Mouse (Mus musculus): ENCODE measurements around the gene Tnk2. TPM values are rescaled to one million over a fixed set of nuclear protein-coding genes. Genes with fewer than 3 reads are reported as not detected.
"Not testable (repeated sequence)": the region's sequence is repeated elsewhere in the genome, so short reads cannot be mapped to it uniquely, and the experiment has no call there.

Gene Tnk2
- polyA plus RNA-seq, 1 experiment from 2014 or later, result 19.1 TPM

GRCm38 (mm10) chr16:32638476-32638875, 5.2 kb upstream of the Tnk2 start:
- Histone ChIP-seq H3K4me1 (replicated peaks) (peaks cover 13% of the 10 kb centered on the region), H3K36me3 (no peaks in the 10 kb centered on the region), H3K27ac (no peak overlapping the region), H3K27me3 (no peaks in the 10 kb centered on the region), H3K4me2 (no peak overlapping the region), H3K9ac (no peak overlapping the region), H3K4me3 (no peak overlapping the region), H3K9me3 (no peaks in the 10 kb centered on the region)
- peak; percentile 61 for ATAC-seq (ENCODE audit: low FRiP score)
- 14% methylated on average over 8 of the region's 8 CpGs for WGBS

DNA sequence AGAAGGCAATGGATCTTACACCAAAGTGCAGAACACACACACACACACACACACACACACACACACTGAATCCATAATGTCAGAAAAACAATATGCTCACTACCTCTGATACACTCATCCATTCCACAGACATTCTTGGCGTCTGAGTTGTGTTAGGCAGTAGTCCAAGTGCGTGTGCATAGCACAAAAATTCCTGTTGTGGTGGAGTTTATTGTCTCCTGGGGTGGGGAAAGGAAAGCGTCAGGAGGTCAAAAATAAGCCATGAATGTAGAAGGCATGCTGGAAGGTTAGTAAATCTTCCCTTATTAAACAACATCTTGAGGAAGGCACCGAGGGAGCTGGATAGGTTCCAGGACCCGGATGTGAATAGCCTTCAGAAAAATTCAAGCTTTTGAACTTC, 3.6 kb upstream of the Tnk2 start:
- H3K27me3 ChIP-seq, result no peaks in the 10 kb centered on the region
- H3K9me3 ChIP-seq, result no peaks in the 10 kb centered on the region
- WGBS, result 81% methylated on average over 5 of the region's 5 CpGs
- H3K9ac ChIP-seq, result no peak overlapping the region
- H3K4me3 ChIP-seq, result no peak overlapping the region
- no peaks in the 10 kb centered on the region for H3K36me3 ChIP-seq
- peaks cover 20% of the 10 kb centered on the region for H3K4me1 ChIP-seq (replicated peaks)
- H3K4me2 ChIP-seq, result no peak overlapping the region
- no peak for ATAC-seq (ENCODE audit: low FRiP score)
- H3K27ac ChIP-seq, result no peak overlapping the region

DNA sequence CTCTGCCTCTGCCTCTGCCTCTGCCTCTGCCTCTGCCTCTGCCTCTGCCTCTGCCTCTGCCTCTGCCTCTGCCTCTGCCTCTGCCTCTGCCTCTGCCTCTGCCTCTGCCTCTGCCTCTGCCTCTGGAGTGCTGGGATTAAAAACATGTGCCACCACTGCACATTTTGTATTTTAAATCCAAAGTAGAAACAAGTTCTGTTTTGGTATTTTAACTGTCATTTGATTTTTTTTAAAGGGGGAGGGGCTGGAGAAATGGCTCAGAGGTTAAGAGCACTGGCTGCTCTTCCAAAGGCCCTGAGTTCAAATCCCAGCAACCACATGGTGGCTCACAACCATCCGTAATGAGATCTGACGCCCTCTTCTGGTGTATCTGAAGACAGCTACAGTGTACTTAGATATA, 3.0 kb upstream of the Tnk2 start:
- peaks cover 25% of the 10 kb centered on the region for H3K4me1 ChIP-seq (replicated peaks)
- H3K9me3 ChIP-seq; H3K4me2 ChIP-seq; H3K27ac ChIP-seq; ATAC-seq (ENCODE audit: low FRiP score); H3K9ac ChIP-seq; H3K4me3 ChIP-seq; H3K27me3 ChIP-seq; H3K36me3 ChIP-seq: not testable (repeated sequence)
- WGBS, result 75% methylated on average over 2 of the region's 2 CpGs

DNA sequence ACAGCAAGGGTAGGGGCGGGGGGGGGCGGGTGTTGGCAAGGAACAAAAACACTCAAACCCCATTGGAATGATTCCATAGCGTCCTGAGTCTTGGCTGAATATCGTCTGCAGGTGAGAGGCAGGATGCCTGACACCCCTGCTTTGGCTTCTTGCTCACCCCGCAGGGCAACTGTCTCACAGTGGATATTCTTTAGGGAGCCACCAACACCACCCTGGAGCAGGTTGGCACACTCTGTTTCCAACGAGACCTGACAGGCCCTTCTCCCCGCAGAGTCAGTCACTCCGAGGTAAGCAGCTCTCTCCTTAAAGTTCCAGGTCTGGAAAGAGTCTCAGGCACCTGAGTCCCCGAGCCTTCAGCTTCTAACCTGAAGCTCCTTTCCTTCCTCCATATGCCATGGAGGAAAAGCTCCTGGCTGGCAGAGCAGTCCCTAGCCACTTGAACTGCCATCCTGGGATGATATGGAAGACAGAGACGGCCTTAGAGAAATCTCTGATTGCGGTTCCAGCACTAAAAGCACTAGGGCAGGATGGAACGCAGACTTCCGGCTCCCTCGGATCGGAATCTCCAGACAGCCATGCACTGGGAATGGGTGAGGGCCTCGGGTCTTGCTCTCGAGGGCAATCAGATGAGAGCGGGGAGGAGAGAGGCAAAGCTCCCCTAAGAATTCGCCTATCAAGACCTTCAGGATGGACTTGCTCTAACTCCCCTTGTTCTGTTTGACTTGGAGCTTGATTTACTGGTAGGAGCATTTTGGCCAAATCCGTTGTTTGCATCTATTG, 2.0 kb upstream of the Tnk2 start:
- Histone ChIP-seq H3K27me3 (no peaks in the 10 kb centered on the region), H3K4me3 (no peak overlapping the region), H3K4me2 (no peak overlapping the region), H3K27ac (peak overlapping the region; percentile 52; the same call in 1 of the 2 replicates), H3K36me3 (no peaks in the 10 kb centered on the region), H3K9me3 (no peaks in the 10 kb centered on the region), H3K4me1 (replicated peaks) (peaks cover 34% of the 10 kb centered on the region), H3K9ac (peak overlapping the region; percentile 19; the same call in 1 of the 2 replicates)
- WGBS, result 73% methylated on average over 18 of the region's 20 CpGs
- ATAC-seq (ENCODE audit: low FRiP score), result no peak

DNA sequence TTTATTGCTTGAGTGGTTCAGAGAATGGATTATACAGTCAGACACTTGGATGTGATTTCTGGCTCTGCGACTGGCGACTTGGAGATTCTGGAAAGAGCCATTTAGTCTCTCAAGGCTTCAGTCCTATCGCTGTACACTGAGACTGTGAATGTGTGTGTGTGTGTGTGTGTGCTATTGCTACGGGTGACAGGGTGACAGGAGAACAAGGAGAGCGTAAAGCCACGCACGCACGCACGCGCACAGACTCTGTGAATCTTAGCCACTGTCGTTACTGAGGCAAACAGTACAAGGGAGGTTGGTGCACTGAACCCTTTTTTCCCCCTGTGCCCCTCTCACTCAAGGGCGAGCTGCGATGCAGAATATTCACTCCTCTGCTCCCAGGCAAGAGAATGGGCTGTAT, 1.4 kb upstream of the Tnk2 start:
- no peak for ATAC-seq (ENCODE audit: low FRiP score)
- no peaks in the 10 kb centered on the region for H3K36me3 ChIP-seq
- 48% methylated on average over 13 of the region's 13 CpGs for WGBS
- H3K27me3 ChIP-seq, result no peaks in the 10 kb centered on the region
- H3K9me3 ChIP-seq, result no peaks in the 10 kb centered on the region
- 0 out of 2 replicates have a peak overlapping the region, but pooled peaks have one; percentile 13 for H3K4me2 ChIP-seq
- no peak overlapping the region for H3K4me3 ChIP-seq
- H3K4me1 ChIP-seq (replicated peaks), result peaks cover 34% of the 10 kb centered on the region
- peak overlapping the region; percentile 52; the same call in 1 of the 2 replicates for H3K27ac ChIP-seq
- H3K9ac ChIP-seq, result peak overlapping the region; percentile 19; the same call in 1 of the 2 replicates

GRCm38 (mm10) chr16:32644069-32644800, 561 bp downstream of the Tnk2 start:
- WGBS, result 0% methylated on average over 30 of the region's 82 CpGs
- Histone ChIP-seq H3K36me3 (no peaks in the 10 kb centered on the region), H3K4me2 (peak overlapping the region; percentile 89), H3K9ac (peak overlapping the region; percentile 96), H3K9me3 (no peaks in the 10 kb centered on the region), H3K27me3 (no peaks in the 10 kb centered on the region), H3K4me1 (replicated peaks) (peaks cover 31% of the 10 kb centered on the region), H3K4me3 (peak overlapping the region; percentile 92), H3K27ac (peak overlapping the region; percentile 91)
- peak; percentile 79 for ATAC-seq (ENCODE audit: low FRiP score)

DNA sequence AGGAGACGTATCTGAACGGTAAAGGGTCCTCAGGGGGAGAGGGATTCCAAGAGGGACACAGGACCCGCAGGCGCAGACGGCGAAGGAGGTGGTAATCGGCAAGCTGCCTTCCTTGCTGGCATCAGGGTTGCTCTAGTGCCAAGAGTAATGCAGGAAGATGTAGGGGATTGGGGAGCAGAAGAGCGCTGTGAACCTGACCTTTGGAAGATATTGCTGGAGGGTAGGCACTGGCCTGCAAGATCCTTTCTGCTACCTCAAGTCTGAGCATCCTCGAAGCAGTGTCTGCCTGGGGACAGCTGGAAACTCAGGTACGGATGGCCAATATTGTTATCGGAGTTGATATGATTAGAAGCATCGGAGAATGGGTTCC, 1.1 kb downstream of the Tnk2 start:
- Histone ChIP-seq H3K4me3 (peak overlapping the region; percentile 92), H3K4me2 (peak overlapping the region; percentile 89), H3K27me3 (no peaks in the 10 kb centered on the region), H3K27ac (peak overlapping the region; percentile 91), H3K9me3 (no peaks in the 10 kb centered on the region), H3K9ac (peak overlapping the region; percentile 96), H3K36me3 (no peaks in the 10 kb centered on the region), H3K4me1 (replicated peaks) (peaks cover 31% of the 10 kb centered on the region)
- 17% methylated on average over 12 of the region's 12 CpGs for WGBS
- ATAC-seq (ENCODE audit: low FRiP score), result peak; percentile 3; the same call in 1 of the 2 replicates

- peaks cover 31% of the 10 kb centered on the region for H3K4me1 ChIP-seq (replicated peaks)
- H3K9me3 ChIP-seq, result no peaks in the 10 kb centered on the region
- peak; percentile 60 for ATAC-seq (ENCODE audit: low FRiP score)
- no peaks in the 10 kb centered on the region for H3K27me3 ChIP-seq
- H3K36me3 ChIP-seq, result no peaks in the 10 kb centered on the region
- H3K27ac ChIP-seq, result peak overlapping the region; percentile 91
- peak overlapping the region; percentile 92 for H3K4me3 ChIP-seq
- H3K4me2 ChIP-seq, result peak overlapping the region; percentile 89
- WGBS, result 15% methylated on average over 14 of the region's 14 CpGs
- peak overlapping the region; percentile 96 for H3K9ac ChIP-seq
Observed at GRCm38 (mm10) chr16:32645361-32645914, 1.8 kb downstream of the Tnk2 start.

DNA sequence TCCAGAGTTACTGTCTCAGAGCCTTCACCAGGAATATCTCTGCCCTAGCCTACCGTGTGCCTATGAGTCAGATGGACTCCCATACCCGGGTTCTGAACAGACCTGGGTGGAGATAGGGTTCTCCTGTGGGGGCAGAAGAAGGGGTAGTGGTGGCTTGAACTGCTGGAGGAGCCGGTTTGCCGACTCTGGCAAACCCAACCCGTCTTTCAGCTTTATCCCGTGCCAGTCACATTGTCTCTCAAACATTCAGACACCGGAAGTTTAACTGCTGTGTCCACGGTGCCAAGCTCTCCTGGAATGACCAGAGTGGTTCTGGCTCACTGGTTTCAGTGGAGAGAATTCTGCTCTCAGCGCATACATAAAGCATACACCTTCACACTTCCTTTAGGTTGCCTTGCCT, 2.3 kb downstream of the Tnk2 start:
- Histone ChIP-seq H3K36me3 (peaks cover 3% of the 10 kb centered on the region), H3K27me3 (no peaks in the 10 kb centered on the region), H3K9me3 (no peaks in the 10 kb centered on the region), H3K9ac (0 out of 2 replicates have a peak overlapping the region, but pooled peaks have one; percentile 96), H3K4me2 (peak overlapping the region; percentile 89), H3K4me1 (replicated peaks) (peaks cover 31% of the 10 kb centered on the region), H3K4me3 (peak overlapping the region; percentile 92), H3K27ac (no peak overlapping the region)
- no peak for ATAC-seq (ENCODE audit: low FRiP score)
- 88% methylated on average over 9 of the region's 9 CpGs for WGBS

DNA sequence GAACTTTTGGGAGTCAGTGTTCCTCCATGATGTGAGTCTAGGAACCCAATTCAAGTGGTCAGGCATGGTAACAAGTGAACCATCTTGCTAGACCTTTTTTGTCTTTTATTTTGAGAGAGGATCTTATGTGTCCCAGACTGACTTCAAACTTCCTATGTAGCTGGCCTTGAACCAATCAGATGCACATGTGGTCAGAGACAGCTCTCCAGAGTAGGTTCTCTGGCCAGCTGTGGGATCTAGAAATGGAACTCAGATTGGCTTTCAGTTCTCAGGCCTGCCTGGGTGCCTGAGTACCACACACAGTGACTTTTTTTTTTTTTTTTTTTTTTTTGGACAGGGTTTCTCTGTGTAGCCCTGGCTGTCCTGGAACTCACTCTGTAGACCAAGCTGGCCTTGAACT, 4.0 kb downstream of the Tnk2 start:
- no peak for ATAC-seq (ENCODE audit: low FRiP score)
- Histone ChIP-seq H3K4me2 (no peak overlapping the region), H3K27ac (no peak overlapping the region), H3K9me3 (no peaks in the 10 kb centered on the region), H3K36me3 (peaks cover 10% of the 10 kb centered on the region), H3K4me3 (no peak overlapping the region), H3K27me3 (no peaks in the 10 kb centered on the region), H3K4me1 (replicated peaks) (peaks cover 21% of the 10 kb centered on the region), H3K9ac (no peak overlapping the region)

DNA sequence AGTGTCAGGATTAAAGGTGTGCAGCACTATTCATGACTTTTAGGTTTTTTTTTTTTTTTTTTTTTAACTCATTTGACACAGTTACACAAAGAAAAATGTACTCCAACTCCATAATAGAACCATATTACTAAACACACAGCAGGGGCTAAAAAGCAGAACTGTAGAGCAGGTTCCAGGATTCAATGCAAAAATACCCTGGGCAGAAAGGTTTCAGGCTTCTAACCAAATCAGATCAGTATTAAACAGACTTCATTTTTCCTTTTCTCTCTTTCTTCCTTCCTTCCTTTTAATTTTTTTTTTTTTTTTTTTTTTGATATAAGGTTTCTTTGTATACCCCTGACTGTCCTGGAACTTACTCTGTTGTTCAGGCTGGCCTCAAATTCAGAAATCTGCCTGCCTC, 6.8 kb downstream of the Tnk2 start:
- ATAC-seq (ENCODE audit: low FRiP score), result no peak
- no peak overlapping the region for H3K4me3 ChIP-seq
- H3K36me3 ChIP-seq, result peaks cover 10% of the 10 kb centered on the region
- no peaks in the 10 kb centered on the region for H3K9me3 ChIP-seq
- no peak overlapping the region for H3K9ac ChIP-seq
- peaks cover 10% of the 10 kb centered on the region for H3K4me1 ChIP-seq (replicated peaks)
- H3K27me3 ChIP-seq, result no peaks in the 10 kb centered on the region
- H3K4me2 ChIP-seq, result no peak overlapping the region
- no peak overlapping the region for H3K27ac ChIP-seq

DNA sequence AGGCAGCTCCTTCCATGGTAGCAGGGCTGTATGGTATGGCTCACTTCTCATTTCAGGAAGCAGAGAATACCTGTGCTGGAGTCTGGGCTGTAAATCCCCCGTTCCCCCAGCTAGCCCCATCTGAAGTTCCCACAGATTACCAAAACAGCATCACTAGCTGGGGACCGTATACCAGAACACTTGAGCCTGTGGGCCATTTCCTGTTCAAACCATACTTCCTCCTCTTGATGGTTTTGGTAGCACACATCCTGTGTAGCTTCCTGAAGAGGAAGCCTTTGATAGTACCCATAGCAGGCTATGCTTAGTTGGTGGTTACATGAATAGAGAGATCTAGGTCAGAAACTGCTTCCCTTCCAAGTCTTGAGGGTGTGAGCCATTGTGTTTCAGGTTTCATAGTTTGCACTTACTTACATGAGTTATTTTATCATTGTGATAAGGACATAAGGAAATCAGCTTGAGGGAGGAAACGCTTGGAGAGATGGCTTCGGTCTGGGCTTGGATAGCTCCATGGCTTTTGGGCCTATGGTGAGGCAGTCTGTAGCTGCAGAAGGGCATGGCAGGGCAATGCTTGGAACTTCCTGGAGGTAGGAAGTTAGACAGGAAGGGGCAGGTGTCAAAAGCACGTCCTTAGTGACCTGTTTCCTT, 7.4 kb downstream of the Tnk2 start:
- H3K4me2 ChIP-seq, result no peak overlapping the region
- H3K27me3 ChIP-seq, result no peaks in the 10 kb centered on the region
- H3K4me1 ChIP-seq (replicated peaks), result peaks cover 4% of the 10 kb centered on the region
- H3K4me3 ChIP-seq, result no peak overlapping the region
- 89% methylated on average over 5 of the region's 5 CpGs for WGBS
- ATAC-seq (ENCODE audit: low FRiP score), result no peak
- no peaks in the 10 kb centered on the region for H3K9me3 ChIP-seq
- no peak overlapping the region for H3K9ac ChIP-seq
- no peak overlapping the region for H3K27ac ChIP-seq
- peaks cover 10% of the 10 kb centered on the region for H3K36me3 ChIP-seq
